Mouse (Mus musculus): Measurements from ENCODE around the gene Rpp25. TPM values are rescaled to one million over a fixed set of nuclear protein-coding genes. Genes with fewer than 3 reads are reported as not detected.

The Rpp25 gene
- polyA plus RNA-seq, 1 experiment: 0.75 TPM

- peaks cover 10% of the 10 kb centered on the region for H3K36me3 ChIP-seq (ENCODE audit: control insufficient read depth, insufficient read depth, low read length)
- WGBS: 2% methylated on average over 45 of the region's 45 CpGs
- peak; percentile 86 for DNase-seq
Observed at GRCm38 (mm10) chr9:57537044-57537727, 33.4 kb downstream of the Rpp25 start, which contains the start of gene Fam219b. Fam219b (plus strand) TSS chr9:57537528.

GRCm38 (mm10) chr9:57537728-57538181, 33.9 kb downstream of the Rpp25 start:
- no peaks in the 10 kb centered on the region for H3K27me3 ChIP-seq (ENCODE audit: control insufficient read depth, insufficient read depth, low read length)
- H3K27ac ChIP-seq (ENCODE audit: control insufficient read depth, insufficient read depth, low read length): no peak overlapping the region
- TF ChIP-seq CTCF (IDR thresholded peaks at IDR 0.05; ENCODE audit: borderline replicate concordance, control insufficient read depth, extremely low read depth, insufficient read depth, low read length, poor library complexity): 0 out of 2 replicates have a peak, but pooled peaks have one; percentile 16
- no peak for TF ChIP-seq POLR2A (IDR thresholded peaks at IDR 0.05; ENCODE audit: control insufficient read depth, extremely low read depth, insufficient read depth, low read length, poor library complexity)
- H3K36me3 ChIP-seq (ENCODE audit: control insufficient read depth, insufficient read depth, low read length): peaks cover 10% of the 10 kb centered on the region
- 0% methylated on average over 20 of the region's 24 CpGs for WGBS
- peak overlapping the region; percentile 92 for H3K4me3 ChIP-seq (ENCODE audit: control insufficient read depth, insufficient read depth, low read length)
- peaks cover 10% of the 10 kb centered on the region for H3K4me1 ChIP-seq (replicated peaks; ENCODE audit: control insufficient read depth, insufficient read depth, low read length)
- no peak for DNase-seq

More at GRCm38 (mm10) chr9:57537044-57537727, 33.4 kb downstream of the Rpp25 start, which contains the start of gene Fam219b:
- TF ChIP-seq POLR2A (IDR thresholded peaks at IDR 0.05; ENCODE audit: control insufficient read depth, extremely low read depth, insufficient read depth, low read length, poor library complexity) (no peak; the same call in 1 of the 2 replicates), CTCF (IDR thresholded peaks at IDR 0.05; ENCODE audit: borderline replicate concordance, control insufficient read depth, extremely low read depth, insufficient read depth, low read length, poor library complexity) (no peak)
- H3K4me3 ChIP-seq (ENCODE audit: control insufficient read depth, insufficient read depth, low read length): peak within 1 kb of the TSS; percentile 92
- H3K27me3 ChIP-seq (ENCODE audit: control insufficient read depth, insufficient read depth, low read length): no peaks in the 10 kb centered on the region
- peak within 1 kb of the TSS; percentile 8; the same call in 1 of the 2 replicates for H3K27ac ChIP-seq (ENCODE audit: control insufficient read depth, insufficient read depth, low read length)
- peaks cover 10% of the 10 kb centered on the region for H3K4me1 ChIP-seq (replicated peaks; ENCODE audit: control insufficient read depth, insufficient read depth, low read length)

GRCm38 (mm10) chr9:57539550-57539949, 35.7 kb downstream of the Rpp25 start:
- Histone ChIP-seq H3K4me3 (ENCODE audit: control insufficient read depth, insufficient read depth, low read length) (no peak overlapping the region), H3K27me3 (ENCODE audit: control insufficient read depth, insufficient read depth, low read length) (no peaks in the 10 kb centered on the region), H3K36me3 (ENCODE audit: control insufficient read depth, insufficient read depth, low read length) (peaks cover 10% of the 10 kb centered on the region), H3K4me1 (replicated peaks; ENCODE audit: control insufficient read depth, insufficient read depth, low read length) (peaks cover 10% of the 10 kb centered on the region), H3K27ac (ENCODE audit: control insufficient read depth, insufficient read depth, low read length) (no peak overlapping the region)
- WGBS: 93% methylated on average over 2 of the region's 2 CpGs
- TF ChIP-seq CTCF (IDR thresholded peaks at IDR 0.05; ENCODE audit: borderline replicate concordance, control insufficient read depth, extremely low read depth, insufficient read depth, low read length, poor library complexity) (no peak), POLR2A (IDR thresholded peaks at IDR 0.05; ENCODE audit: control insufficient read depth, extremely low read depth, insufficient read depth, low read length, poor library complexity) (no peak)
- DNase-seq: no peak

- DNase-seq: peak; percentile 38
- Histone ChIP-seq H3K27me3 (ENCODE audit: control insufficient read depth, insufficient read depth, low read length) (no peaks in the 10 kb centered on the region), H3K36me3 (ENCODE audit: control insufficient read depth, insufficient read depth, low read length) (peaks cover 16% of the 10 kb centered on the region), H3K27ac (ENCODE audit: control insufficient read depth, insufficient read depth, low read length) (no peak overlapping the region), H3K4me1 (replicated peaks; ENCODE audit: control insufficient read depth, insufficient read depth, low read length) (peaks cover 10% of the 10 kb centered on the region), H3K4me3 (ENCODE audit: control insufficient read depth, insufficient read depth, low read length) (no peak overlapping the region)
- TF ChIP-seq POLR2A (IDR thresholded peaks at IDR 0.05; ENCODE audit: control insufficient read depth, extremely low read depth, insufficient read depth, low read length, poor library complexity) (no peak), CTCF (IDR thresholded peaks at IDR 0.05; ENCODE audit: borderline replicate concordance, control insufficient read depth, extremely low read depth, insufficient read depth, low read length, poor library complexity) (no peak)
- WGBS: 11% methylated on average over 1 of the region's 1 CpGs
Observed at GRCm38 (mm10) chr9:57541312-57541711, 37.5 kb downstream of the Rpp25 start.

GRCm38 (mm10) chr9:57543951-57544350, 40.1 kb downstream of the Rpp25 start:
- TF ChIP-seq CTCF (IDR thresholded peaks at IDR 0.05; ENCODE audit: borderline replicate concordance, control insufficient read depth, extremely low read depth, insufficient read depth, low read length, poor library complexity) (no peak), POLR2A (IDR thresholded peaks at IDR 0.05; ENCODE audit: control insufficient read depth, extremely low read depth, insufficient read depth, low read length, poor library complexity) (no peak)
- WGBS: 90% methylated on average over 3 of the region's 3 CpGs
- H3K27me3 ChIP-seq (ENCODE audit: control insufficient read depth, insufficient read depth, low read length): no peaks in the 10 kb centered on the region
- DNase-seq: no peak
- no peak overlapping the region for H3K4me3 ChIP-seq (ENCODE audit: control insufficient read depth, insufficient read depth, low read length)
- peaks cover 16% of the 10 kb centered on the region for H3K36me3 ChIP-seq (ENCODE audit: control insufficient read depth, insufficient read depth, low read length)
- no peaks in the 10 kb centered on the region for H3K4me1 ChIP-seq (replicated peaks; ENCODE audit: control insufficient read depth, insufficient read depth, low read length)
- H3K27ac ChIP-seq (ENCODE audit: control insufficient read depth, insufficient read depth, low read length): no peak overlapping the region

- no peak overlapping the region for H3K27ac ChIP-seq (ENCODE audit: control insufficient read depth, insufficient read depth, low read length)
Observed at GRCm38 (mm10) chr9:57547287-57547686, 43.5 kb downstream of the Rpp25 start.

More at GRCm38 (mm10) chr9:57547287-57547686, 43.5 kb downstream of the Rpp25 start:
- Histone ChIP-seq H3K27me3 (ENCODE audit: control insufficient read depth, insufficient read depth, low read length) (no peaks in the 10 kb centered on the region), H3K4me3 (ENCODE audit: control insufficient read depth, insufficient read depth, low read length) (no peak overlapping the region), H3K36me3 (ENCODE audit: control insufficient read depth, insufficient read depth, low read length) (peaks cover 14% of the 10 kb centered on the region), H3K4me1 (replicated peaks; ENCODE audit: control insufficient read depth, insufficient read depth, low read length) (peaks cover 4% of the 10 kb centered on the region)
- DNase-seq: no peak
- TF ChIP-seq CTCF (IDR thresholded peaks at IDR 0.05; ENCODE audit: borderline replicate concordance, control insufficient read depth, extremely low read depth, insufficient read depth, low read length, poor library complexity) (no peak), POLR2A (IDR thresholded peaks at IDR 0.05; ENCODE audit: control insufficient read depth, extremely low read depth, insufficient read depth, low read length, poor library complexity) (no peak)
- 86% methylated on average over 5 of the region's 5 CpGs for WGBS

Data from thymus, adult 2 months (tissue).